Mouse (Mus musculus) heart, adult 2 months (tissue): ENCODE measurements at regions not wholly inside any gene's neighbourhood (a gene's known extent, or its start where the extent isn't known, plus 50 kb on each side); places are given as distances from the start of the nearest gene placed in this dataset.

ENCODE experiments used
- CTCF ChIP-seq: fragments of 200-600 bp; IDR thresholded peaks from 2 replicates; pipeline ENCODE4 v1.8.1; 2022; ENCODE audit warnings: antibody characterized with exemption, mild to moderate bottlenecking, moderate library complexity
- POLR2A ChIP-seq: fragments of 200-500 bp; IDR thresholded peaks from 2 replicates; pipeline ENCODE4 v1.6.1; 2011; ENCODE audit warnings: mild to moderate bottlenecking, low read depth, low read length, control low read depth; ENCODE audit not compliant: insufficient read depth

- TF ChIP-seq CTCF (no peak), POLR2A (no peak)
Measured at GRCm38 (mm10) chr2:75461019-75461418, 198.0 kb upstream of the Hnrnpa3 start.
